Mouse (Mus musculus) adipocyte (in vitro differentiated cells): ENCODE results near the gene Mylk2.

ENCODE experiments used
- DNase-seq: peaks from one replicate; pipeline ENCODE4 v3.0.0-alpha.2; 2016; ENCODE audit warnings: low spot score

The Mylk2 gene

GRCm38 (mm10) chr2:152944013-152944412 lies 32.9 kb downstream of the Mylk2 start:
- DNase-seq: no peak

GRCm38 (mm10) chr2:152947098-152947497 lies 35.9 kb downstream of the Mylk2 start:
- DNase-seq: no peak

GRCm38 (mm10) chr2:152948438-152949020 lies 37.4 kb downstream of the Mylk2 start:
- DNase-seq: no peak

DNA sequence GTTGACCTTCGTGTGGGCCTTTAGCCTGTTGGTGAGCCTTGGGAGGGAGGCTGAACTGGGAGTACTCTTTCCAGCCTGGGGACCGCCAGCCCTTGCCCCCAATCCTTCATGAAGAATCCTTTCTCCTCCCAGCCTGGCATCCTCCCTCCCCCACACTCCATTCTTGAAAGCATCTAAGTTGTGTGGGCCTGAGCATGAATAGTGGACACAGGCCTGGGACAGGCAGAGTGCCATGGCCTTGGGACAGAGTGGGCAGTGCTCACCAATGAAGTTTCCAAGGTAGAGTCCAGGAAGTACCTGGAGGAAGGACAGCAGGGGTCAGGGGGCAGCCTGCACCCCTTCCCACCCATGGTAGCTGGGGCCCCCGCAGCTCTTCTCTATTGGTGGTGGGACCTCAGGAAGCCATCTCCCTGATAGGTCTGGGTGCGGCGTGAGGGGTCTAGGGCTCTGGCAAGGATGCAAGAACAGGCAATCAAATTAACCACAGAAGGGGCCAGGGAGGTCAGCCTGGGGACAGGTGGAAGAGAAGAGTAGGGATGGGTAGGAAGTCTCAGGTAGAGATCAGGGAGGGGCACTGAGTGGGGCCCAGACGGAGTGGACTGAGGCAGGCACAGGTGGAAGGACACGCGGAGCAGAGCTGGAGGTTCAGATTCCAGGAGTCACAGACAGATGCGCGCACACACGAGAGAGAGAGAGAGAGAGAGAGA lies 39.4 kb downstream of the Mylk2 start:
- no peak for DNase-seq

DNA sequence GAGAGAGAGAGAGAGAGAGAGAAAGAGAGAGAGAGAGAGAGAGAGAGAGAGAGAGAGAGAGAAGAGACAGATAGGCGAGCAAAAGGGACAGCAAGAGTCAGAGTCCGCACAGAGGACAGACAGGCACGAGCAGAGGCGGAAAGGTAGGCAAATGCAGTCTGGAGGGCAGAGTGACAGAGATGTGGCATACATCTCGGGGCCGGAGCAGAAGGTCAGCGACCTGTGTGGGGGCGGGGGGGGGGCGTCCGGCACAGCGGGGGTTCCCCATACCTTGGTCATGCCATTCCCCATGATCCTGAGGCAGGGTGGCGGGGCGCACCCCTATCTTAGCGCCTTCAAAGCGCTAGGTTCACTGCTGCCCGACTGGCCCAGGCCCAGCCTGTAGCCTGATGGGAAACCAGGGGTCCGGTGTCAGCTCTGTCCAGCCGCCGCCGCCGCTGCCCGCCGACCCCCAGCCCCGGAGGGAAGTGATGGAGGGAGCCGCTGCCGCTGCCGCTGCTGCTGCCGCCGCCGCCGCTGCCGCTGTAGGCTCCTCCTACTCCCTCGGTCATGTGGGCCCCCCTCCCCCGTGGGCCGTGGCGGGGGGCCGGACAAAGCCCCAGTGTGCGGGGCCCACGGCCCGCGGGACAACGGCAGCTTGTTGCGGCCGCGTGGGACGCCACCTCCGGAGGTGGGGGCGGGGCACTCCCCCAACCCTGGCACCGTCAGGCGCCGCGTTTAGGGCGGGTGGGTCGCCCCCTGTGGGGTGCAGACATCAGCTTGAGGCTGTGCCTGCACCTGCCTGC lies 40.1 kb downstream of the Mylk2 start, which contains the start of gene Dusp15:
Gene Dusp15 (minus strand): TSS at position 634 of the 785 bp plus-strand sequence.
- no peak for DNase-seq

DNA sequence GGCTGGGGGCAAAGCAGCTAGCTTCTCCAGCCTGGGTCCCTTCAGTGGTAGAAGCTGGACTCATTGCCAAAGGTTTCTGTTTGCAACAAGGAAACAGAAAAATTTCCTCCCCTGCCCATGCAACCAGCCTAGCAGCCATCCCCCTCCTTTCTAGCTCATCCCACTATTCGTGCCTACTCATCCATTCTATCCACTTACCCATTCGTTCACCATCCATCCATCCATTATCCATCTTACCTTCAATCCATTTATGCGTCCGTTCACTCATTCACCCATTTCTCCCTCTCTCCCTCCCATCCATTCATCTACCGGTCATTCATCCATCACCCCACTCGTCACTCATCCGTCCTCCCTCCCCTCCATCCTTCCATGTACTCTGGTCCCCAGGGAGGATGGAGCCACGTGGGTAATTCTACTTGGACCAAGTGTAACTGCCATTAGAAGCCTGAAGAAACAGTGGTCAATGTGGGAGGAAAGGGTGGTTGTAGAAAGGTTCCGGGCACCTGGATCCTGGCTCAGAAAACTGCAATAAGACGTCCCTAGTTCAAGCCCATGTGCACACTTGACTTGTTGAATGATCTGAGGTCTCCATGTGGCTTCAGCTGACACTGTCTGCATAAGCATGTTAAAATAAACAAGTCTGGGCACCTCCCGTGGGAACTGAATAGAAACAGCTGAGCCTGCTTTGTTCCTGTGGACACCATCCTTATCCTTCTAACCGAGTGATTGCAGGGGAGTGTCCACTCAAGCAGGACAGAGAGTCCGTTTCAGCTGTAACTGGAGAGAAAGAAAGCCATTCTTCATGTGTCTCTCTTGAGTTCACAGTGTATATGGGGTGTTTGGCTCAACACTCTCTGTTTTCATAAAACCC lies 40.9 kb downstream of the Mylk2 start:
- DNase-seq: no peak

- no peak for DNase-seq
Measured at GRCm38 (mm10) chr2:152958116-152958515, 47.0 kb downstream of the Mylk2 start.

DNA sequence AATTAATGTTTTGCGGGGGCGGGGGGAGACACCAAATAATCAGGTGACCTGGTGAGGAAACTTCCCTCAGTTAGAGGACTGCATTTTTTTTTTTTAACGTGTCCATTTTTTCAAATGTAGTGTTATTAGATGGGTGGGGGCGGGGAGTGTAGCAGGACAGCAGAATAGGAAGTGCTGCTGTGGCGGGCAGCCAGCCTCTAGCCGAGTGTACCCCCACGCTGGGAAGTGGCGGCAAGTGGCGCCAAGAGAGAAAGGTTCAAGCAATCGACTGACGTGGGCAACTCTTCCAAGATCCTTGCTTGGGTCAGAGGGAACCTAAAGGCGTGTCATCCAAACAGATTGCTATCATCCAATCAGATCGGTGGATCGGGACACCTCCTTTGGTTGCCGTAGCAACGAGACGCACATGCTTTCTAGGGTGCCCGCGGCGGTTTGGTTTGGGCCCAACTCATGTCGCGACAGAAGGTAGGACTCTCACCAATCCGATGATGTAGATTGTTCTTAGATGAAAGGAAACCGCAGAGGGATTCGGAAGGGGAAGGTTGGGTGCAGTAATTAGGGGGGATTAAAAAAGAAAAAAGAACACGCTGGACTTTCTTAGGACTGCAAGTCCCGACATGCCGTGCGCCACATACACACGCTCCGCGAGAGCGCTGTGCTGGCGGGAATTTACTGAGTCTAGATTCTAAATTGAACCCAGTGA lies 51.1 kb downstream of the Mylk2 start, which contains the start of gene Ttll9:
Gene Ttll9 (plus strand): TSS at position 395 of the 703 bp plus-strand sequence.
- no peak for DNase-seq

DNA sequence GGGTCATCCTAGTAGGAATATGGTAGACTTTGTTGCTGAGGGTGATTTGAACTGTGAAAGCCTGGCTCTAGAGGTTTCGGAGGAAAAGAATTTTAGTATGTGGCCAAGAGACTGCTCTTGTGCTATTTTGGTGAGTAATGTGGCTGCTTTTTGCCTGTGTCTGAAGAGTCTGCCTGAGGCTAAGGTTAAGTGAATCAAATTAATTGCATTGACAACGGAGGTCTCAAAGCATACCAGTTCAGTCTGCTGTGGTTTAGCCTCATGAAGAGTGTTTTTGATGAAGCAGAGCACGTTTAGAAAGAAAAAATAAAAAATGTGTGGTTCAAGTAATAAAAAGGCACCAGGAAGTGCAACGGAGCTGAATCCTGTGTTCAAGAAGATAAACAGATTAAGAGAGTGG lies 54.4 kb downstream of the Mylk2 start:
- DNase-seq: no peak
